Mouse (Mus musculus) intestine, postnatal 0 days (tissue): Measurements from ENCODE around the gene Mylip. TPM values are rescaled to one million over a fixed set of nuclear protein-coding genes. Genes with fewer than 3 reads are reported as not detected.

Source experiments
- ATAC-seq: fragments of 200-750 bp; cut with Nextera tagmentation; 2 replicates; pipeline ENCODE4 v1.8.0; 2017; ENCODE audit warnings: mild to moderate bottlenecking, moderate TSS enrichment, moderate library complexity
- H3K27ac ChIP-seq: fragments of 300-500 bp; sonication (generic); 2 replicates; pipeline ENCODE4 v1.5.1; 2014; ENCODE audit warnings: mild to moderate bottlenecking, low read depth, low read length, moderate library complexity
- H3K27me3 ChIP-seq: fragments of 300-500 bp; sonication (generic); replicated peaks from 2 replicates; pipeline ENCODE4 v1.6.1; 2014; ENCODE audit warnings: low read length, mixed read lengths; ENCODE audit not compliant: control insufficient read depth, insufficient read depth
- H3K36me3 ChIP-seq: fragments of 300-500 bp; sonication (generic); 2 replicates; pipeline ENCODE4 v1.6.1; 2014; ENCODE audit warnings: mild to moderate bottlenecking, moderate library complexity; ENCODE audit not compliant: control insufficient read depth, insufficient read depth
- H3K4me1 ChIP-seq: fragments of 300-500 bp; sonication (generic); replicated peaks from 2 replicates; pipeline ENCODE4 v1.6.1; 2014; ENCODE audit warnings: antibody characterized with exemption, low read length, mixed read lengths; ENCODE audit not compliant: control insufficient read depth, insufficient read depth
- H3K4me2 ChIP-seq: fragments of 300-500 bp; sonication (generic); replicated peaks from 2 replicates; pipeline ENCODE4 v1.6.1; 2014; ENCODE audit warnings: low read depth, mild to moderate bottlenecking, moderate library complexity
- H3K4me3 ChIP-seq: fragments of 300-500 bp; sonication (generic); 2 replicates; pipeline ENCODE4 v1.5.1; 2014; ENCODE audit warnings: low read depth, low read length
- H3K9ac ChIP-seq: fragments of 300-500 bp; sonication (generic); 2 replicates; pipeline ENCODE4 v1.6.1; 2014; ENCODE audit warnings: mild to moderate bottlenecking, low read depth, low read length
- H3K9me3 ChIP-seq: fragments of 300-500 bp; sonication (generic); 2 replicates; pipeline ENCODE4 v1.6.1; 2016; ENCODE audit warnings: mixed run types; ENCODE audit not compliant: control insufficient read depth
- CTCF ChIP-seq: sonication (generic); IDR thresholded peaks from 2 replicates; pipeline ENCODE4 v1.5.1; 2016; ENCODE audit warnings: low read depth, mild to moderate bottlenecking, control low read depth, antibody characterized with exemption, moderate library complexity
- WGBS: fragments of 180-500 bp; shearing (Covaris S2); extraction: QIAGEN DNeasy Blood & Tissue Kit; methylation state at CpG from one replicate; pipeline ENCODE4 v1.1.7; 2014; 5-methylcytosine and 5-hydroxymethylcytosine counted together
- polyA plus RNA-seq: library from polyadenylated mRNA; unstranded; fragments of >200 nt; fragmentation: Nextera tagmentation; extraction: Ambion mirVana; gene quantifications from 2 replicates; pipeline ENCODE4 v1.2.1, GENCODE M21; 2015

Mylip gene
- polyA plus RNA-seq, 1 experiment from 2014 or later: 2.1 TPM

GRCm38 (mm10) chr13:45397240-45397639 lies 7.7 kb downstream of the Mylip start:
- Histone ChIP-seq H3K9me3 (no peaks in the 10 kb centered on the region), H3K4me2 (no peak overlapping the region), H3K36me3 (no peaks in the 10 kb centered on the region), H3K27ac (no peak overlapping the region), H3K4me3 (no peak overlapping the region), H3K9ac (no peak overlapping the region), H3K27me3 (no peaks in the 10 kb centered on the region), H3K4me1 (0 out of 2 replicates have a peak, but pooled peaks cover 11% of the 10 kb centered on the region)
- 74% methylated on average over 5 of the region's 5 CpGs for WGBS
- no peak for ATAC-seq
- TF ChIP-seq CTCF: no peak

GRCm38 (mm10) chr13:45397896-45398805 lies 8.6 kb downstream of the Mylip start:
- Histone ChIP-seq H3K4me3 (no peak overlapping the region), H3K27me3 (no peaks in the 10 kb centered on the region), H3K4me2 (no peak overlapping the region), H3K27ac (no peak overlapping the region), H3K4me1 (0 out of 2 replicates have a peak, but pooled peaks cover 9% of the 10 kb centered on the region), H3K36me3 (no peaks in the 10 kb centered on the region), H3K9me3 (no peaks in the 10 kb centered on the region), H3K9ac (no peak overlapping the region)
- ATAC-seq: no peak
- no peak for TF ChIP-seq CTCF
- 62% methylated on average over 16 of the region's 21 CpGs for WGBS

- H3K9ac ChIP-seq: no peak overlapping the region
- H3K27ac ChIP-seq: no peak overlapping the region
- WGBS: 74% methylated on average over 7 of the region's 7 CpGs
- ATAC-seq: no peak
- 0 out of 2 replicates have a peak, but pooled peaks cover 5% of the 10 kb centered on the region for H3K4me1 ChIP-seq
- H3K4me2 ChIP-seq: no peak overlapping the region
- TF ChIP-seq CTCF: no peak
- H3K9me3 ChIP-seq: no peaks in the 10 kb centered on the region
- no peaks in the 10 kb centered on the region for H3K27me3 ChIP-seq
- H3K36me3 ChIP-seq: peaks cover 6% of the 10 kb centered on the region; the same call in 1 of the 2 replicates
- H3K4me3 ChIP-seq: no peak overlapping the region
These were observed 11.2 kb downstream of the Mylip start for GRCm38 (mm10) chr13:45400700-45401099.

GRCm38 (mm10) chr13:45401816-45402215 lies 12.3 kb downstream of the Mylip start:
- Histone ChIP-seq H3K36me3 (peaks cover 17% of the 10 kb centered on the region), H3K9me3 (no peaks in the 10 kb centered on the region), H3K4me1 (0 out of 2 replicates have a peak, but pooled peaks cover 5% of the 10 kb centered on the region), H3K27ac (no peak overlapping the region), H3K4me2 (no peak overlapping the region), H3K4me3 (no peak overlapping the region), H3K27me3 (no peaks in the 10 kb centered on the region), H3K9ac (no peak overlapping the region)
- 85% methylated on average over 7 of the region's 7 CpGs for WGBS
- TF ChIP-seq CTCF: no peak
- no peak for ATAC-seq

- no peaks in the 10 kb centered on the region for H3K4me1 ChIP-seq
- H3K4me2 ChIP-seq: no peak overlapping the region
- H3K27me3 ChIP-seq: no peaks in the 10 kb centered on the region
- H3K27ac ChIP-seq: no peak overlapping the region
- H3K9ac ChIP-seq: no peak overlapping the region
- TF ChIP-seq CTCF: peak; percentile 32; the same call in 1 of the 2 replicates
- H3K4me3 ChIP-seq: no peak overlapping the region
- H3K9me3 ChIP-seq: no peaks in the 10 kb centered on the region
- WGBS: 68% methylated on average over 7 of the region's 7 CpGs
- ATAC-seq: peak; percentile 57
- H3K36me3 ChIP-seq: peaks cover 23% of the 10 kb centered on the region
These were observed 12.9 kb downstream of the Mylip start for GRCm38 (mm10) chr13:45402316-45403039.

GRCm38 (mm10) chr13:45404269-45404668 lies 14.7 kb downstream of the Mylip start:
- H3K4me3 ChIP-seq: no peak overlapping the region
- WGBS: 78% methylated on average over 6 of the region's 6 CpGs
- no peak for ATAC-seq
- H3K9me3 ChIP-seq: no peaks in the 10 kb centered on the region
- no peak overlapping the region for H3K4me2 ChIP-seq
- peaks cover 40% of the 10 kb centered on the region for H3K36me3 ChIP-seq
- no peak overlapping the region for H3K27ac ChIP-seq
- no peaks in the 10 kb centered on the region for H3K4me1 ChIP-seq
- no peaks in the 10 kb centered on the region for H3K27me3 ChIP-seq
- TF ChIP-seq CTCF: 0 out of 2 replicates have a peak, but pooled peaks have one; percentile 8
- H3K9ac ChIP-seq: no peak overlapping the region
